Mouse (Mus musculus): ENCODE data around the gene Tuba1b. TPM values are rescaled to one million over a fixed set of nuclear protein-coding genes. Genes with fewer than 3 reads are reported as not detected.

Tuba1b gene
- polyA plus RNA-seq, 1 experiment from 2014 or later, result 903 TPM

- peak within 1 kb of the TSS; percentile 55 for H3K9ac ChIP-seq (ENCODE audit: low read depth, low read length)
- DNase-seq (ENCODE audit: low spot score) (peak; percentile 33), ATAC-seq (replicated peaks; ENCODE audit: low FRiP score, low read depth) (no peak)
- WGBS, result under 1% methylated on average over 77 of the region's 77 CpGs
- H3K4me2 ChIP-seq (ENCODE audit: low read length), result peak within 1 kb of the TSS; percentile 97
- H3K9me3 ChIP-seq (replicated peaks; ENCODE audit: low read length), result no peaks in the 10 kb centered on the region
- H3K4me1 ChIP-seq (replicated peaks; ENCODE audit: insufficient read depth, low read length), result peaks cover 33% of the 10 kb centered on the region
- peaks cover 41% of the 10 kb centered on the region for H3K27me3 ChIP-seq (ENCODE audit: insufficient read depth, low read length)
- no peaks in the 10 kb centered on the region for H3K36me3 ChIP-seq (ENCODE audit: insufficient read depth, low read length)
- no peak for TF ChIP-seq CTCF (IDR thresholded peaks at IDR 0.05; ENCODE audit: low read depth)
- 0 out of 2 replicates have a peak within 1 kb of the TSS, but pooled peaks have one; percentile 42 for H3K27ac ChIP-seq
- peak within 1 kb of the TSS; percentile 51 for H3K4me3 ChIP-seq (replicated peaks; ENCODE audit: low read depth, low read length)
Observed at GRCm38 (mm10) chr15:98893940-98894745, 40.2 kb downstream of the Tuba1b start, which contains the start of gene Rhebl1. TSS of gene Rhebl1 (minus strand) at chr15:98894540.

- 68% methylated on average over 4 of the region's 4 CpGs for WGBS
Observed at GRCm38 (mm10) chr15:98893036-98893435, 41.3 kb downstream of the Tuba1b start.

DNA sequence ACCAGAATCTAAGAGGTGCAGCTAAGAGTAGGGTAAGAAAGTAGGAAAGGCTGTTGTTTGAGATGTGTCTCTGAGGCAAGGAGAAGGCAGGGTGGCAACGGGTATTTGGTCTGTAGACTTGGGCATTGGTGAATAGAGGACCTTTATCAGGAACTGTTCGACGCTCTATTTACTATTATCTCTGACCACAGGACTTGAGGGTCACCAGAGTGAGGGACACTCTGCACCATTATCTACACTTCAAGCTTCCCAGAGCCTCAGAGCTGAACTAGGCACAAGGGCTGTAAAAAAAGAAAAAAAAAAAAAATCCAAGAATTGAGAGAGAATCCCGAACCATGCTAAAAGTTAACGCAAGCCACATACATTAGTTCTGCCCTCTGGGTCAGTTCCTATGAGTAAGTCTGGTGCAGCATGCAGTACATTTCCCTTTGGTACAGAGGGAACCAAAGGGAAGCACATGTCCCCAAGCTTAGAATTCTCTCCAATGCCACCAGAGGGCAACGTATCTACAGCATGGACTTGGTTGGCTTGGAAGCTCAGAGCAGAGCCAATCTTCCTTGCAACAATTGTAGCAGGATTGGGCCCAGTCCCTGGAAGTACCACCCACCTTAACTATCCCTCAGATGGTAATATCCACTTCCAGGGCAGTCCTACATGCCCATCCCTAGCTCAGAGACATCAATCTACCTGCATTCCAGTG lies 42.3 kb downstream of the Tuba1b start:
- peak; percentile 70 for ATAC-seq (replicated peaks; ENCODE audit: low FRiP score, low read depth)
- H3K4me3 ChIP-seq (replicated peaks; ENCODE audit: low read depth, low read length), result no peak overlapping the region
- H3K4me2 ChIP-seq (ENCODE audit: low read length), result no peak overlapping the region
- H3K36me3 ChIP-seq (ENCODE audit: insufficient read depth, low read length), result no peaks in the 10 kb centered on the region
- no peaks in the 10 kb centered on the region for H3K9me3 ChIP-seq (replicated peaks; ENCODE audit: low read length)
- H3K27ac ChIP-seq, result no peak overlapping the region
- peak; percentile 97 for TF ChIP-seq CTCF (IDR thresholded peaks at IDR 0.05; ENCODE audit: low read depth)
- DNase-seq (ENCODE audit: low spot score), result peak; percentile 96
- H3K9ac ChIP-seq (ENCODE audit: low read depth, low read length), result no peak overlapping the region
- whole genome bisulfite sequencing, result 35% methylated on average over 6 of the region's 6 CpGs
- H3K4me1 ChIP-seq (replicated peaks; ENCODE audit: insufficient read depth, low read length), result peaks cover 23% of the 10 kb centered on the region
- H3K27me3 ChIP-seq (ENCODE audit: insufficient read depth, low read length), result peaks cover 25% of the 10 kb centered on the region

More at GRCm38 (mm10) chr15:98893036-98893435, 41.3 kb downstream of the Tuba1b start:
- no peak for TF ChIP-seq CTCF (IDR thresholded peaks at IDR 0.05; ENCODE audit: low read depth)
- Histone ChIP-seq H3K9me3 (replicated peaks; ENCODE audit: low read length) (no peaks in the 10 kb centered on the region), H3K9ac (ENCODE audit: low read depth, low read length) (no peak overlapping the region), H3K36me3 (ENCODE audit: insufficient read depth, low read length) (no peaks in the 10 kb centered on the region), H3K4me3 (replicated peaks; ENCODE audit: low read depth, low read length) (no peak overlapping the region), H3K4me1 (replicated peaks; ENCODE audit: insufficient read depth, low read length) (peaks cover 26% of the 10 kb centered on the region), H3K4me2 (ENCODE audit: low read length) (no peak overlapping the region), H3K27me3 (ENCODE audit: insufficient read depth, low read length) (peaks cover 31% of the 10 kb centered on the region), H3K27ac (no peak overlapping the region)
- DNase-seq (ENCODE audit: low spot score) (no peak), ATAC-seq (replicated peaks; ENCODE audit: low FRiP score, low read depth) (no peak)

DNA sequence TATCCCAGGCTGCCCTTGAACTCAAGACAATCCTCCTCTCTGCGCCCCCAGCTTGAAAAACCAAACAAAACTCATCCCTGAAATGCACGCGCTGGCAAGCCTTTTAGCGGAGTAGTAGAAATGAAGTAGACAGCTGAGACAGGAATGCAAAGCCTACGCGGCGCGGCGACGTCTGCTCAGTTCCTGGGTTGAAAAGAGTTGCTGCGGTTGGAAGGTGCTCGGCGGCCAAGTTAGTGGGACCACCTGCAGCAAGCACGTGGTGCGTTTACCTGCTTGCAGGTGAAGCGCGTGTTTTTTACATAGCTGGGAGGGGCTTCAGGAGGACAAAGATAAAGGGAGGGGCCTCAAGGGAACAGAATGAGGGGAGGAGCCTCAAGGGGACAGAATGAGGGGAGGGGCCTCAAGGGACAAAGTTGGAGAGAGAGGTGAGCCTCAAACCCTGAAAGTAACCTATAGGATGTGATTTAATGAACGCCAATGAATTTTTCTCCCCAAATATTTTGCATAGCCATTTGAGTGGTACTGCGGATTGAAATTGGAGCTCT lies 43.1 kb downstream of the Tuba1b start:
- H3K27ac ChIP-seq, result no peak overlapping the region
- WGBS, result 15% methylated on average over 19 of the region's 19 CpGs
- peaks cover 18% of the 10 kb centered on the region for H3K27me3 ChIP-seq (ENCODE audit: insufficient read depth, low read length)
- ATAC-seq (replicated peaks; ENCODE audit: low FRiP score, low read depth) (no peak), DNase-seq (ENCODE audit: low spot score) (no peak)
- peak overlapping the region; percentile 43 for H3K4me2 ChIP-seq (ENCODE audit: low read length)
- H3K4me3 ChIP-seq (replicated peaks; ENCODE audit: low read depth, low read length), result no peak overlapping the region
- TF ChIP-seq CTCF (IDR thresholded peaks at IDR 0.05; ENCODE audit: low read depth), result no peak
- H3K9ac ChIP-seq (ENCODE audit: low read depth, low read length), result no peak overlapping the region
- peaks cover 21% of the 10 kb centered on the region for H3K4me1 ChIP-seq (replicated peaks; ENCODE audit: insufficient read depth, low read length)
- H3K9me3 ChIP-seq (replicated peaks; ENCODE audit: low read length), result no peaks in the 10 kb centered on the region
- H3K36me3 ChIP-seq (ENCODE audit: insufficient read depth, low read length), result no peaks in the 10 kb centered on the region

- no peak for TF ChIP-seq CTCF (IDR thresholded peaks at IDR 0.05; ENCODE audit: low read depth)
- Histone ChIP-seq H3K4me3 (replicated peaks; ENCODE audit: low read depth, low read length) (no peak overlapping the region), H3K27me3 (ENCODE audit: insufficient read depth, low read length) (no peaks in the 10 kb centered on the region), H3K36me3 (ENCODE audit: insufficient read depth, low read length) (no peaks in the 10 kb centered on the region), H3K4me2 (ENCODE audit: low read length) (no peak overlapping the region), H3K4me1 (replicated peaks; ENCODE audit: insufficient read depth, low read length) (no peaks in the 10 kb centered on the region), H3K9ac (ENCODE audit: low read depth, low read length) (no peak overlapping the region), H3K27ac (no peak overlapping the region), H3K9me3 (replicated peaks; ENCODE audit: low read length) (no peaks in the 10 kb centered on the region)
- 81% methylated on average over 7 of the region's 7 CpGs for WGBS
- DNase-seq (ENCODE audit: low spot score), result no peak
- no peak for ATAC-seq (replicated peaks; ENCODE audit: low FRiP score, low read depth)
Observed at GRCm38 (mm10) chr15:98887526-98887925, 46.8 kb downstream of the Tuba1b start.

- Histone ChIP-seq H3K9me3 (replicated peaks; ENCODE audit: low read length) (no peaks in the 10 kb centered on the region), H3K36me3 (ENCODE audit: insufficient read depth, low read length) (no peaks in the 10 kb centered on the region), H3K4me2 (ENCODE audit: low read length) (no peak overlapping the region), H3K27me3 (ENCODE audit: insufficient read depth, low read length) (no peaks in the 10 kb centered on the region), H3K4me3 (replicated peaks; ENCODE audit: low read depth, low read length) (no peak overlapping the region), H3K27ac (no peak overlapping the region), H3K9ac (ENCODE audit: low read depth, low read length) (no peak overlapping the region), H3K4me1 (replicated peaks; ENCODE audit: insufficient read depth, low read length) (no peaks in the 10 kb centered on the region)
- DNase-seq (ENCODE audit: low spot score) (no peak), ATAC-seq (replicated peaks; ENCODE audit: low FRiP score, low read depth) (no peak)
- no peak for TF ChIP-seq CTCF (IDR thresholded peaks at IDR 0.05; ENCODE audit: low read depth)
- 58% methylated on average over 8 of the region's 8 CpGs for WGBS
Observed at GRCm38 (mm10) chr15:98886667-98887387, 47.5 kb downstream of the Tuba1b start.

Data from kidney, postnatal 0 days (tissue).